Mouse (Mus musculus) cerebellum, postnatal 14 days (tissue): ENCODE measurements around the gene Cxcl13.

Source experiments
- DNase-seq, 2 experiments: peaks; one replicate each; pipeline ENCODE4 v3.0.0; 2021; ENCODE audit warnings: mixed read lengths in 2 of 2

Cxcl13 gene

DNA sequence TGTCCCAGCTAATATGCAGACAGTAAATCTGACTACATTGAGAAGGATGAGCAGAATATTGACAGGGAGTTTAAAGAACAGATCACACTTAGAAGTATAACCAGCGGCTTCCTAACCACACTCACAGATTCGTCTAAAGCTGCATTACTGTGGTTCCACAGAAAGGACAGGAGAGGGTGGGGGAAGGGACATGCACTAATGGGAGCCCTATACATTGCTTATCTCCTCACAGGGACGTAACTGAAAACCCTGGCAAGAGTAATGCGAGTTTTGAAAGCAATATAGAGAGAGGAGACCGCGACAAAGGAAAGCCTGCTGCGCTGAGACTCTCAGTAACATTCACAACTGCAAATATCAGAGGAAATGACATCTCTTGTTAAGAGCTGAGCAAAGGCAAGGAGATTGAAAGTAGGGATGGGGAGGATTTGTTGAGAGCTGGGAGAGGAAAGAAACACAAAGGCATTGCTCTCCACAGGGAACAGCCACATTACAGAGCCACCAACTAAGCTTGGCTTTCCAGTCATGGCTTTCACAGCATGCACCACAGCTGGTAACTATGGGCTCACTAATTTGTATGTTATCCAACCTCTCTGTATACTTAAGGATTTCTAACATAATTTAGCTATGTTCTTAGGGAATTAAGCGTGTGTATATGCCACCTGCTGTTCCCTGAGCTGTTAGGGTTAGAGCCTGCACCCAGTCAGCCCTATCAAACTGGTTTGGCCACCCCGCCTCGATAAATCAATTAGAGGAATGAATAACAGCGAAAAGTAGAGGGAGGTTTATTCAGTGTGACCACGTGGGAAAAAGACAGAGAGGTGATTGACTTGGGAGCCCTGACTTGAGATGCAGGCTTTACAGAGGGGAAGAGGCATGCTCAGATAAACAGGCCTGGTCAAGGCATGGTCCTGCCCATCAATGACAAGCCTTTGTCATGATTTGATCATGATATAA is 34.9 kb downstream of the Cxcl13 start:
- DNase-seq = no peak

DNA sequence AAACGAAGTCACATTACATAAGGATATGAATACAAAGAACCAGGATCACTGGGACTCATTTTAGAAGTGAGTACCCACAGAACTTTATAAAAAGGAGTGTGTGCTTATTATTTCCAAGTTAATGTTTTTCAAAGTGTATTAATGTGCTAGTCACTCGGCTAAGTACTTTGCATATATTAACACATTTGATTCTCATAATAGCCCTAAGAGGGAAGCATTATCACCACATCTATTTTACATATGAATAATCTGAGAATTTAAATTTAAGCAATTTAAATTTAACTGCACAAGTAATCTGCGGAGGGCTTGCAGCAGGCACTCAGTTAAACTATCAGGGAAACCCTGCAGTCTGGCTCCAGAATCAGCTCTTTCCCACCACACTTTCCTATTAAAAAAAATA is 40.5 kb downstream of the Cxcl13 start:
- no peak for DNase-seq

DNA sequence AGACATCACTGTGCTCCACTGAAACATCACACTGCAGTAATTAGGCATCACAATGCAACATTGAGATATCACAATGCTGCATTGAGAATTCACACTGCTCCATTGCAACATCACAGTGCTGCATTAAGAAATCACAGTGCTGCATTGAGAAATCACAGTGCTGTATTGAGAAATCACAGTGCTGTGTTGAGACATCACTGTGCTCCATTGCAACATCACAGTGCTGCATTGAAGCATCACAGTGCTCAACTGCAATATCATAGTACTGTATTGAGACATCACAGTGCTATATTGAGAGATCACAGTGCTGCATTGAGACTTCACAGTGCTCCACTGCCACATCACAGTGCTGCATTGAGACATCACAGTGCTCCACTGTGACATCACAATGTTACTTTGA is 46.6 kb downstream of the Cxcl13 start:
- DNase-seq = no peak

DNA sequence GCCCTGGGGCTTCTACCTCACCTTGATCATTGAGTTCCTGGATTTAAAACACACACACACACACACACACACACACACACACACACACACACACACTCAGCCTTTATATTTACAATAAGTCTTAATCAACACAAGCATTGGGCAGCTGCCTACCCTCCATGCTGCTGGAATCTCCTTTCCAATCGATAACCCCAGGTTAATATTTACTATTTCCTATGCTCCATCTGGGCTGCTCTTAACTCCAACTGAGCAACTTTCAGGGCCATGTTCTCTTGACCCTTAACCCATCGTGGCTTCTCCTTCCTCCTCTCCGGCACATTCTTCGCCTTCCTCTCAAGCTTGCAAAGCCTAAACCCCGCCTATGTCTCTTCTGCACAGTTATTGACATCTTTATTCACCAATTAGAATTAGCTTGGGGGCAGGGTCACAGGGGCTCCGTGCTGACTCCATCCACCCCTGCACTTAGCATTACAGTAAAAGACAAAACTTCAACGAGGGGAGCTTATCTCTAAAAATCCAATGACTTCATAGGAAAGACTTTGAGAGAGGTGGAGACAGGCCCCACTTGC is 51.6 kb downstream of the Cxcl13 start:
- DNase-seq = no peak

DNA sequence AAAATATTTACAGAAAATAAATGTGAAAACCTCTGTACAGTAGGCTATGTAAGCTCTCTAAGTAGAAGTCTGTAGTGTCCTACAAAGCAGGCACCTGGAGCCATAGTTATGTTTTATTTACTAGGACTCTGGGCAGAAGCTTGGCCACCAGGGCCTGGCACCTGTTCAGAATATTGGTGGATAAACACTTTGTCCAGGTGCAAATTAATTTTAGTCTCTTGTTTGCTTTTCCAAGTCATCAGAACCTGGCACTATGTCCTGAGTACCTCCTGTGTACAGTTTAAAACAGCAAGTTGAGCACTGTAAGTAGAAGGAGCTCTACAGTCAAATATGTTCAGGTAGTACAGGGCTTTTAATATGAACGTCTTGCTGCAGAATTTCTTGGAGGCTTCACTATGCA is 52.3 kb downstream of the Cxcl13 start:
- no peak for DNase-seq
